Mouse (Mus musculus): ENCODE results near the gene Ttll10. TPM values are rescaled to one million over a fixed set of nuclear protein-coding genes. Genes with fewer than 3 reads are reported as not detected.

Gene Ttll10
- total and polyA plus RNA-seq, 2 experiments from 2014 or later = 0.06 TPM; not detected in 1

GRCm38 (mm10) chr4:155991908-155992230 lies 67.3 kb downstream of the Ttll10 start:
- DNase-seq (no peak), ATAC-seq (peak; percentile 2; the same call in 1 of the 2 replicates)
- Histone ChIP-seq H3K4me1 (ENCODE audit: insufficient read depth) (peaks cover 18% of the 10 kb centered on the region), H3K4me2 (ENCODE audit: low read depth) (peak overlapping the region; percentile 98), H3K36me3 (ENCODE audit: insufficient read depth) (peaks cover 8% of the 10 kb centered on the region), H3K27me3 (ENCODE audit: insufficient read depth, low read length) (no peaks in the 10 kb centered on the region), H3K9me3 (ENCODE audit: low read length) (no peaks in the 10 kb centered on the region), H3K27ac (ENCODE audit: low read depth, low read length) (peak overlapping the region; percentile 95), H3K4me3 (ENCODE audit: low read depth, low read length) (peak overlapping the region; percentile 67), H3K9ac (peak overlapping the region; percentile 60)
- 32% methylated on average over 37 of the region's 37 CpGs for WGBS
- no peak for TF ChIP-seq CTCF (IDR thresholded peaks at IDR 0.05; ENCODE audit: low read depth)

GRCm38 (mm10) chr4:155991211-155991907 lies 67.9 kb downstream of the Ttll10 start:
- peaks cover 3% of the 10 kb centered on the region; the same call in 1 of the 2 replicates for H3K36me3 ChIP-seq (ENCODE audit: insufficient read depth)
- H3K27me3 ChIP-seq (ENCODE audit: insufficient read depth, low read length) = no peaks in the 10 kb centered on the region
- peak overlapping the region; percentile 60 for H3K9ac ChIP-seq
- 89% methylated on average over 22 of the region's 22 CpGs for WGBS
- H3K4me1 ChIP-seq (ENCODE audit: insufficient read depth) = peaks cover 18% of the 10 kb centered on the region
- DNase-seq (no peak), ATAC-seq (no peak)
- H3K27ac ChIP-seq (ENCODE audit: low read depth, low read length) = peak overlapping the region; percentile 95
- H3K9me3 ChIP-seq (ENCODE audit: low read length) = no peaks in the 10 kb centered on the region
- H3K4me2 ChIP-seq (ENCODE audit: low read depth) = peak overlapping the region; percentile 98
- peak overlapping the region; percentile 67 for H3K4me3 ChIP-seq (ENCODE audit: low read depth, low read length)
- no peak for TF ChIP-seq CTCF (IDR thresholded peaks at IDR 0.05; ENCODE audit: low read depth)

MicroRNAs encoded within 50 kb of the gene (microRNA counts, 519-probe panel; counts per million panel counts)
- microRNA mmu-miR-200a (3,632 counts per million, percentile 38 among the panel's probes with 10 or more counts), microRNA mmu-miR-200b (4,403 counts per million, percentile 55 among the panel's probes with 10 or more counts), microRNA mmu-miR-429 (4,975 counts per million, percentile 65 among the panel's probes with 10 or more counts)

Small RNA genes lying within 50 kb of the gene (microRNA-seq; reads per million reads assigned to microRNA genes)
- 180 to 186 reads per million in 2 experiments for gene Mir200a
- 697 to 904 reads per million in 2 experiments for gene Mir200b
- 2,502 reads per million in 2 experiments for gene Mir429

Other genes starting within 250 kb of the Ttll10 start
- 112 and 113 TPM in 2 replicates for gene Ccnl2, start 246.9 kb downstream of the Ttll10 start, total RNA-seq (2014; rRNA removed)
- gene Ccnl2, start 246.9 kb downstream of the Ttll10 start, polyA plus RNA-seq (2015; fragmentation: Nextera tagmentation; extraction: Ambion mirVana) = 48.3 and 68.3 TPM in 2 replicates
- 90.9 and 93.0 TPM in 2 replicates for gene Aurkaip1, start 228.1 kb downstream of the Ttll10 start, total RNA-seq (2014; rRNA removed)
- 148 and 183 TPM in 2 replicates for gene Aurkaip1, start 228.1 kb downstream of the Ttll10 start, polyA plus RNA-seq (2015; fragmentation: Nextera tagmentation; extraction: Ambion mirVana)
- 19.5 and 35.9 TPM in 2 replicates for gene Mxra8, start 219.7 kb downstream of the Ttll10 start, total RNA-seq (2014; rRNA removed)
- gene Mxra8, start 219.7 kb downstream of the Ttll10 start, polyA plus RNA-seq (2015; fragmentation: Nextera tagmentation; extraction: Ambion mirVana) = 25.0 and 30.5 TPM in 2 replicates
- gene Dvl1, start 212.0 kb downstream of the Ttll10 start, total RNA-seq (2014; rRNA removed) = 118 and 120 TPM in 2 replicates
- gene Dvl1, start 212.0 kb downstream of the Ttll10 start, polyA plus RNA-seq (2015; fragmentation: Nextera tagmentation; extraction: Ambion mirVana) = 15.1 and 16.3 TPM in 2 replicates
- gene Tas1r3, start 196.1 kb downstream of the Ttll10 start, total RNA-seq (2014; rRNA removed) = 0.54 and 0.67 TPM in 2 replicates
- 0.14 and 0.22 TPM in 2 replicates for gene Tas1r3, start 196.1 kb downstream of the Ttll10 start, polyA plus RNA-seq (2015; fragmentation: Nextera tagmentation; extraction: Ambion mirVana)
- 12.7 and 19.8 TPM in 2 replicates for gene Cptp, start 190.0 kb downstream of the Ttll10 start, total RNA-seq (2014; rRNA removed)
- gene Cptp, start 190.0 kb downstream of the Ttll10 start, polyA plus RNA-seq (2015; fragmentation: Nextera tagmentation; extraction: Ambion mirVana) = 18.7 and 22.8 TPM in 2 replicates
- gene Ints11, start 189.9 kb downstream of the Ttll10 start, total RNA-seq (2014; rRNA removed) = 47.7 and 63.8 TPM in 2 replicates
- 58.8 and 59.8 TPM in 2 replicates for gene Ints11, start 189.9 kb downstream of the Ttll10 start, polyA plus RNA-seq (2015; fragmentation: Nextera tagmentation; extraction: Ambion mirVana)
- 65.4 and 69.5 TPM in 2 replicates for gene Pusl1, start 167.6 kb downstream of the Ttll10 start, total RNA-seq (2014; rRNA removed)
- 56.5 and 59.0 TPM in 2 replicates for gene Pusl1, start 167.6 kb downstream of the Ttll10 start, polyA plus RNA-seq (2015; fragmentation: Nextera tagmentation; extraction: Ambion mirVana)
- 116 and 147 TPM in 2 replicates for gene Acap3, start 167.6 kb downstream of the Ttll10 start, total RNA-seq (2014; rRNA removed)
- gene Acap3, start 167.6 kb downstream of the Ttll10 start, polyA plus RNA-seq (2015; fragmentation: Nextera tagmentation; extraction: Ambion mirVana) = 84.2 and 95.3 TPM in 2 replicates
- gene Ube2j2, start 115.6 kb downstream of the Ttll10 start, total RNA-seq (2014; rRNA removed) = 80.3 and 84.7 TPM in 2 replicates
- gene Ube2j2, start 115.6 kb downstream of the Ttll10 start, polyA plus RNA-seq (2015; fragmentation: Nextera tagmentation; extraction: Ambion mirVana) = 138 and 163 TPM in 2 replicates
- gene C1qtnf12, start 97.1 kb downstream of the Ttll10 start, total RNA-seq (2014; rRNA removed) = 12.8 and 13.9 TPM in 2 replicates
- 10.3 and 11.1 TPM in 2 replicates for gene C1qtnf12, start 97.1 kb downstream of the Ttll10 start, polyA plus RNA-seq (2015; fragmentation: Nextera tagmentation; extraction: Ambion mirVana)
- 39.5 and 43.9 TPM in 2 replicates for gene B3galt6, start 66.8 kb downstream of the Ttll10 start, total RNA-seq (2014; rRNA removed)
- 19.4 and 28.6 TPM in 2 replicates for gene B3galt6, start 66.8 kb downstream of the Ttll10 start, polyA plus RNA-seq (2015; fragmentation: Nextera tagmentation; extraction: Ambion mirVana)
- gene Sdf4, start 66.5 kb downstream of the Ttll10 start, total RNA-seq (2014; rRNA removed) = 123 and 126 TPM in 2 replicates
- 115 and 117 TPM in 2 replicates for gene Sdf4, start 66.5 kb downstream of the Ttll10 start, polyA plus RNA-seq (2015; fragmentation: Nextera tagmentation; extraction: Ambion mirVana)
- 0.48 and 1.3 TPM in 2 replicates for gene Tnfrsf4, start 45.6 kb downstream of the Ttll10 start, total RNA-seq (2014; rRNA removed)
- gene Tnfrsf4, start 45.6 kb downstream of the Ttll10 start, polyA plus RNA-seq (2015; fragmentation: Nextera tagmentation; extraction: Ambion mirVana) = 0.40 and 0.49 TPM in 2 replicates
- 1.5 TPM in 1 of 2 replicates, not detected in the other for gene Tnfrsf18, start 33.2 kb downstream of the Ttll10 start, total RNA-seq (2014; rRNA removed)
- gene Tnfrsf18, start 33.2 kb downstream of the Ttll10 start, polyA plus RNA-seq (2015; fragmentation: Nextera tagmentation; extraction: Ambion mirVana) = 0.67 and 1.2 TPM in 2 replicates
- 22.8 and 28.3 TPM in 2 replicates for gene 9430015G10Rik, start 50.6 kb upstream of the Ttll10 start, total RNA-seq (2014; rRNA removed)
- 18.3 and 22.3 TPM in 2 replicates for gene 9430015G10Rik, start 50.6 kb upstream of the Ttll10 start, polyA plus RNA-seq (2015; fragmentation: Nextera tagmentation; extraction: Ambion mirVana)
- 0.33 and 0.46 TPM in 2 replicates for gene Rnf223, start 71.1 kb upstream of the Ttll10 start, total RNA-seq (2014; rRNA removed)
- gene Rnf223, start 71.1 kb upstream of the Ttll10 start, polyA plus RNA-seq (2015; fragmentation: Nextera tagmentation; extraction: Ambion mirVana) = 0.08 and 0.19 TPM in 2 replicates
- 218 and 261 TPM in 2 replicates for gene Agrn, start 138.1 kb upstream of the Ttll10 start, total RNA-seq (2014; rRNA removed)
- 48.2 and 61.3 TPM in 2 replicates for gene Agrn, start 138.1 kb upstream of the Ttll10 start, polyA plus RNA-seq (2015; fragmentation: Nextera tagmentation; extraction: Ambion mirVana)
- 1.4 and 2.2 TPM in 2 replicates for gene Isg15, start 141.4 kb upstream of the Ttll10 start, total RNA-seq (2014; rRNA removed)
- gene Isg15, start 141.4 kb upstream of the Ttll10 start, polyA plus RNA-seq (2015; fragmentation: Nextera tagmentation; extraction: Ambion mirVana) = 2.4 and 3.4 TPM in 2 replicates
- gene AW011738, start 143.9 kb upstream of the Ttll10 start, total RNA-seq (2014; rRNA removed) = 3.5 and 5.7 TPM in 2 replicates
- gene AW011738, start 143.9 kb upstream of the Ttll10 start, polyA plus RNA-seq (2015; fragmentation: Nextera tagmentation; extraction: Ambion mirVana) = 1.8 and 3.4 TPM in 2 replicates
- gene Perm1, start 156.5 kb upstream of the Ttll10 start, total RNA-seq (2014; rRNA removed) = 1.1 and 1.3 TPM in 2 replicates
- 0.69 and 0.86 TPM in 2 replicates for gene Perm1, start 156.5 kb upstream of the Ttll10 start, polyA plus RNA-seq (2015; fragmentation: Nextera tagmentation; extraction: Ambion mirVana)
- gene Plekhn1, start 175.4 kb upstream of the Ttll10 start, total RNA-seq (2014; rRNA removed) = 37.2 and 43.7 TPM in 2 replicates
- gene Plekhn1, start 175.4 kb upstream of the Ttll10 start, polyA plus RNA-seq (2015; fragmentation: Nextera tagmentation; extraction: Ambion mirVana) = 11.8 and 14.3 TPM in 2 replicates
- gene Noc2l, start 176.6 kb upstream of the Ttll10 start, total RNA-seq (2014; rRNA removed) = 80.7 and 83.9 TPM in 2 replicates
- 50.9 and 52.9 TPM in 2 replicates for gene Noc2l, start 176.6 kb upstream of the Ttll10 start, polyA plus RNA-seq (2015; fragmentation: Nextera tagmentation; extraction: Ambion mirVana)
- 3.5 and 7.7 TPM in 2 replicates for gene Samd11, start 196.2 kb upstream of the Ttll10 start, total RNA-seq (2014; rRNA removed)
- 1.2 and 1.9 TPM in 2 replicates for gene Samd11, start 196.2 kb upstream of the Ttll10 start, polyA plus RNA-seq (2015; fragmentation: Nextera tagmentation; extraction: Ambion mirVana)

All from forebrain, postnatal 0 days (tissue).